Mouse (Mus musculus) forebrain, embryonic 14.5 days (tissue): ENCODE measurements at regions not wholly inside any gene's neighbourhood (a gene's known extent, or its start where the extent isn't known, plus 50 kb on each side); places are given as distances from the start of the nearest gene placed in this dataset.

Source experiments
- ATAC-seq: fragments of 200-750 bp; cut with Nextera tagmentation; 2 replicates; pipeline ENCODE4 v1.8.0; 2017; ENCODE audit warnings: mild to moderate bottlenecking, moderate library complexity
- DNase-seq: peaks from one replicate; pipeline ENCODE4 v3.0.0-alpha.2; 2015; ENCODE audit warnings: low spot score
- H3K27ac ChIP-seq: fragments of 300-500 bp; sonication (generic); 2 replicates; pipeline ENCODE4 v1.5.1; 2014; ENCODE audit warnings: low read depth, mild to moderate bottlenecking, control low read depth, low read length, moderate library complexity
- H3K27me3 ChIP-seq: fragments of 300-500 bp; sonication (generic); replicated peaks from 2 replicates; pipeline ENCODE4 v1.6.1; 2014; ENCODE audit warnings: low read length, control low read depth, mixed read lengths; ENCODE audit not compliant: control insufficient read depth, insufficient read depth
- H3K36me3 ChIP-seq: fragments of 300-500 bp; sonication (generic); 2 replicates; pipeline ENCODE4 v1.6.1; 2014; ENCODE audit warnings: low read length, control low read depth; ENCODE audit not compliant: control insufficient read depth, insufficient read depth
- H3K4me1 ChIP-seq: fragments of 300-500 bp; sonication (generic); 2 replicates; pipeline ENCODE4 v1.6.1; 2014; ENCODE audit warnings: antibody characterized with exemption, low read length, control low read depth; ENCODE audit not compliant: control insufficient read depth, insufficient read depth
- H3K4me2 ChIP-seq: fragments of 300-500 bp; sonication (generic); 2 replicates; pipeline ENCODE4 v1.6.1; 2014; ENCODE audit warnings: mild to moderate bottlenecking, control low read depth, low read length
- H3K4me3 ChIP-seq: fragments of 300-500 bp; sonication (generic); 2 replicates; pipeline ENCODE4 v1.5.1; 2014; ENCODE audit warnings: low read depth, low read length, control low read depth
- H3K9ac ChIP-seq: fragments of 300-500 bp; sonication (generic); 2 replicates; pipeline ENCODE4 v1.6.1; 2014; ENCODE audit warnings: mild to moderate bottlenecking, low read length, control low read depth, moderate library complexity
- H3K9me3 ChIP-seq: fragments of 300-500 bp; sonication (generic); replicated peaks from 2 replicates; pipeline ENCODE4 v1.6.1; 2016; ENCODE audit warnings: low read length, control low read depth, mixed read lengths; ENCODE audit not compliant: control insufficient read depth
- WGBS: fragments of 180-500 bp; shearing (Covaris S2); extraction: QIAGEN DNeasy Blood & Tissue Kit; methylation state at CpG from one replicate; pipeline ENCODE4 v1.1.7; 2014; 5-methylcytosine and 5-hydroxymethylcytosine counted together

DNA sequence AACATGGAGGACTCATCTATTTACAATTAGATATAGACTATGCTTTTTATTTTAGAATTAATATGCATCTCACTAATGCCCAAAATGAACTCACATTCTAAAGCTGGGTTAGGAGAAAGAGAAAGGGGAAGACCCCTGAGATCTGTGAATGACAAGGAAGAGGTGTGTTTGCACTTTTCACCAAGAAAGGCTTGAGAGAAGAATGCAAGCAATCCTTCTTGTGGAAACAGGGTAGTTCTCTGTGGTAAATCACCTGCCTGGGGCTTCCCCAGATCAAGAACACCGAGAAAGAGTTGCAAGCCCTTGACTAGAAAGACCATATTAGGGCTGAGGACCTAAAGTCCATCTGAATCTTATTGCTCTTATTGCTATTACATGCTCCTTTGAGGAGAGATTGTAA, 1037.6 kb downstream of the Gsdmc2 start:
- H3K27me3 ChIP-seq: no peaks in the 10 kb centered on the region
- H3K9ac ChIP-seq: no peak overlapping the region
- no peaks in the 10 kb centered on the region for H3K36me3 ChIP-seq
- ATAC-seq: no peak
- no peak overlapping the region for H3K4me3 ChIP-seq
- H3K4me2 ChIP-seq: no peak overlapping the region
- no peaks in the 10 kb centered on the region for H3K9me3 ChIP-seq
- DNase-seq: no peak
- no peak overlapping the region for H3K27ac ChIP-seq
- no peaks in the 10 kb centered on the region for H3K4me1 ChIP-seq
- WGBS: 88% methylated on average over 1 of the region's 1 CpGs

DNA sequence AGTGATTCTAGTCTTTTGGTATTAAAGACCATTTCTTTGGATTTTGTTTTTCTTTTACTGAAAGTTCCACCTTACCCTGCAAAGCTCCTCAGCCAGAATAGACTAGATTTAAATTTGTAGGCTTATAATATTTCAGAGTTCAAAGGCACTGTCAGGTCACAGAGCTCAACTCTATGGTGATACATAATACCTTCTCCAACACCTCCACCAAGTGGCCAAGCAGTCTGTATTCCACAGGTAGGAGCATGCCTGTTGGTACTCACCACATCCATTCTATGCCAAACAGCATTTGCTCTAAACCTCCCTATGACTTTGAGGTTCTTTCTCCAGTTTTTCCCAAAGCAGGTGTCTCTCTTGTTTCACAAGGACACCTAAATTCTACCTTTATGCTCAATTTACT, 1042.2 kb downstream of the Gsdmc2 start:
- no peaks in the 10 kb centered on the region for H3K4me1 ChIP-seq
- no peak overlapping the region for H3K4me3 ChIP-seq
- DNase-seq: no peak
- no peaks in the 10 kb centered on the region for H3K9me3 ChIP-seq
- ATAC-seq: no peak
- no peak overlapping the region for H3K4me2 ChIP-seq
- no peak overlapping the region for H3K27ac ChIP-seq
- no peaks in the 10 kb centered on the region for H3K36me3 ChIP-seq
- H3K27me3 ChIP-seq: no peaks in the 10 kb centered on the region
- H3K9ac ChIP-seq: no peak overlapping the region

DNA sequence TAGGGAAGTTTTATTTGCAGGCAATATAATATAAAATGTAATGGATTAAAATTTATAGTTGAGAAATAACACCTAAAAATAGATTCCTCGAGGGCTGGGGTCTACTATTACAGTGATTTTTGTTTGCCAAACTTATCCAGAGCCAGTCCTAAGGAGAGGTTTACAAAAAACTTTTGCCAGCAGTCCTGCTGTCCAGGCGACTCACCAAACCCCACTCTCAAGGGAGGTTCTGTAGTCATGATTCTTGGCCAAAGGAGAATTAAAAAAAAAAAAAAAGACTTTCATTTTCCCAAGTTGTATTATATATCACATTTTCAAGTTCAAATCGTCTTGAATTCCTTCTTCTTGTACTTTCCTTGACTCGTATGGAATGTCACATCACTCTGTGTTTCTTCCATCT, 1046.2 kb downstream of the Gsdmc2 start:
- DNase-seq (no peak), ATAC-seq (no peak)
- H3K4me3 ChIP-seq: no peak overlapping the region
- 86% methylated on average over 4 of the region's 4 CpGs for WGBS
- H3K36me3 ChIP-seq: no peaks in the 10 kb centered on the region
- H3K9me3 ChIP-seq: no peaks in the 10 kb centered on the region
- no peak overlapping the region for H3K9ac ChIP-seq
- no peak overlapping the region for H3K4me2 ChIP-seq
- no peak overlapping the region for H3K27ac ChIP-seq
- no peaks in the 10 kb centered on the region for H3K4me1 ChIP-seq
- no peaks in the 10 kb centered on the region for H3K27me3 ChIP-seq

- H3K9me3 ChIP-seq: no peaks in the 10 kb centered on the region
- no peaks in the 10 kb centered on the region for H3K27me3 ChIP-seq
Measured at GRCm38 (mm10) chr15:62793569-62793968, 1051.4 kb downstream of the Gsdmc2 start.

GRCm38 (mm10) chr15:62792084-62792483, 1052.9 kb downstream of the Gsdmc2 start:
- Histone ChIP-seq H3K9me3 (no peaks in the 10 kb centered on the region), H3K27me3 (no peaks in the 10 kb centered on the region), H3K4me2 (no peak overlapping the region), H3K4me1 (no peaks in the 10 kb centered on the region), H3K9ac (no peak overlapping the region), H3K27ac (no peak overlapping the region), H3K36me3 (no peaks in the 10 kb centered on the region), H3K4me3 (no peak overlapping the region)
- ATAC-seq: no peak
- no peak for DNase-seq
- 79% methylated on average over 1 of the region's 1 CpGs for WGBS

More at GRCm38 (mm10) chr15:62793569-62793968, 1051.4 kb downstream of the Gsdmc2 start:
- Histone ChIP-seq H3K36me3 (no peaks in the 10 kb centered on the region), H3K4me3 (no peak overlapping the region), H3K27ac (no peak overlapping the region), H3K4me2 (no peak overlapping the region), H3K9ac (no peak overlapping the region), H3K4me1 (no peaks in the 10 kb centered on the region)
- WGBS: 91% methylated on average over 5 of the region's 5 CpGs
- DNase-seq (no peak), ATAC-seq (no peak)

- H3K36me3 ChIP-seq: no peaks in the 10 kb centered on the region
- DNase-seq: no peak
- no peak overlapping the region for H3K4me3 ChIP-seq
- no peak for ATAC-seq
- 90% methylated on average over 2 of the region's 2 CpGs for WGBS
- H3K27me3 ChIP-seq: no peaks in the 10 kb centered on the region
- H3K9me3 ChIP-seq: no peaks in the 10 kb centered on the region
- no peaks in the 10 kb centered on the region for H3K4me1 ChIP-seq
- no peak overlapping the region for H3K9ac ChIP-seq
- H3K4me2 ChIP-seq: no peak overlapping the region
- H3K27ac ChIP-seq: no peak overlapping the region
Measured at GRCm38 (mm10) chr15:62787753-62788152, 1057.2 kb downstream of the Gsdmc2 start.

GRCm38 (mm10) chr15:62786315-62786714, 1058.7 kb downstream of the Gsdmc2 start:
- Histone ChIP-seq H3K4me3 (no peak overlapping the region), H3K4me1 (no peaks in the 10 kb centered on the region), H3K27me3 (no peaks in the 10 kb centered on the region), H3K9ac (no peak overlapping the region), H3K9me3 (no peaks in the 10 kb centered on the region), H3K27ac (no peak overlapping the region), H3K4me2 (no peak overlapping the region), H3K36me3 (no peaks in the 10 kb centered on the region)
- ATAC-seq: no peak
- no peak for DNase-seq
- WGBS: 54% methylated on average over 1 of the region's 1 CpGs

DNA sequence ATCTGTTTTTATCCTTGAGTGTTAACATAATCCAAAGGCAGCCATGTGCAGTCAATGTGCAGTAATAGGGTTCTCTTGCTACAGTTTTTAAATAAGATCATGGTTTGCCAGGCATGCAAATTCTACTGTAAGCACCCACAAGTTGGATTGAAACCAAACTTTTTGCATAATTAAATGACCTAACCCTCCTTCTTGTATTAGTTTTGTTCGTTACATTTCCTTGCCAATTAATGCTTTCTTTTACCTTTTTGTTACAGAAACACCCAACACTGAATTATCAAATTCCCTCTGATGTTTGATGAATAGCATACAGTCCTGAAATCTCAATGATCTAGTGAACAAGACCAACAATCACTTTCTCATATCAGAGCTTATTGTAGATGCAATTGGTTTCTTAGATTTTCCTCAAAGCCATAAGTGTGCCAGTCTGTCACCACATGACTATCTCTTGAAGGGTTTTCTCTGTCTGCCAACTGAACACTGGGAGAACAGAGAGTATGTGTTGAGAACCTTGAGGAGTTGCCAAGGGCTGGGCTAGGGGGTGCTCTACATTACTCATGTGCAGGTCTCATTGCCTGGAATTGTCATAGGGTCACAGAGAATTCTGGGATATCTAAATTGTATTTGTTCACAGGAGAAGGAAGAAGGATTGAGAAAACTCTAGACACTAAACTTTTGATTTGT, 1060.4 kb downstream of the Gsdmc2 start:
- WGBS: 30% methylated on average over 1 of the region's 1 CpGs
- DNase-seq (peak; percentile 71), ATAC-seq (peak; percentile 76; the same call in 1 of the 2 replicates)
- no peaks in the 10 kb centered on the region for H3K27me3 ChIP-seq
- no peak overlapping the region for H3K4me2 ChIP-seq
- no peaks in the 10 kb centered on the region for H3K36me3 ChIP-seq
- no peak overlapping the region for H3K27ac ChIP-seq
- H3K4me1 ChIP-seq: no peaks in the 10 kb centered on the region
- no peak overlapping the region for H3K9ac ChIP-seq
- H3K9me3 ChIP-seq: no peaks in the 10 kb centered on the region
- H3K4me3 ChIP-seq: no peak overlapping the region

DNA sequence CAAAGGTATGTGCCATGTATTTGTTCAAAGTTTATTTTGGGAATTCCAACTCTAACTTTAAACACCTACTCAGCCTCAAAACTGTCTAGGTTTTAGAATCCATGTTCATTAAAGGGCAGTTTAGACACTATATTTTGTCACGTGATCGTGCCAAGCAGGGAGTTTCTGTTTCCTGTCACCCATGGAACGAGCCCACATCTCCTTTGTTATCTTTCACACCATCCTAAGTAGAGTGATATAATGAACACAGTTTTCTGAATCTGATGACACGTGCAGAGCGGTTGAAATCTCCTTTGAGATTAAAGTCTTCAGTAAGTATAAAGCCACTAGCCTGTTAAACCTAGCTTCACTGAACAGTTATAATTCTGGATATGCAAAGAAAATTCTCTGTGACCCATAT, 1066.1 kb downstream of the Gsdmc2 start:
- no peak for ATAC-seq
- 86% methylated on average over 5 of the region's 5 CpGs for WGBS

More for the DNA sequence above, 1066.1 kb downstream of the Gsdmc2 start:
- no peak overlapping the region for H3K9ac ChIP-seq
- H3K27me3 ChIP-seq: no peaks in the 10 kb centered on the region
- H3K4me1 ChIP-seq: no peaks in the 10 kb centered on the region
- H3K4me3 ChIP-seq: no peak overlapping the region
- no peaks in the 10 kb centered on the region for H3K36me3 ChIP-seq
- no peak overlapping the region for H3K27ac ChIP-seq
- DNase-seq: no peak
- H3K9me3 ChIP-seq: no peaks in the 10 kb centered on the region
- H3K4me2 ChIP-seq: no peak overlapping the region
